Mouse (Mus musculus): ENCODE results near the gene Gm11027. TPM values are rescaled to one million over a fixed set of nuclear protein-coding genes. Genes with fewer than 3 reads are reported as not detected.

Gm11027 gene
- not detected for polyA plus RNA-seq (2014; fragmentation: Illumina TruSeq; extraction: RNeasy Lipid Tissue Mini Kit (QIAGEN cat#74804); ENCODE audit: low read depth, low replicate concordance)

GRCm38 (mm10) chr12:116275086-116275485 is at the start of gene Gm11027:
Gene Gm11027 (plus strand): TSS chr12:116275386.

GRCm38 (mm10) chr12:116262555-116263341 is 12.4 kb upstream of the Gm11027 start, which contains the start of gene Wdr60:
Gene Wdr60 (minus strand): TSS chr12:116263022.

GRCm38 (mm10) chr12:116280653-116281364 is 5.6 kb downstream of the Gm11027 start, which contains the start of gene Esyt2:
Gene Esyt2 (plus strand): TSS chr12:116281196.

Other genes starting within 250 kb of the Gm11027 start
- gene Zfp386, start 227.7 kb upstream of the Gm11027 start, polyA plus RNA-seq (2014; fragmentation: Illumina TruSeq; extraction: RNeasy Lipid Tissue Mini Kit (QIAGEN cat#74804); ENCODE audit: low read depth, low replicate concordance): 49.7 TPM
- gene Vipr2, start 197.7 kb upstream of the Gm11027 start, polyA plus RNA-seq (2014; fragmentation: Illumina TruSeq; extraction: RNeasy Lipid Tissue Mini Kit (QIAGEN cat#74804); ENCODE audit: low read depth, low replicate concordance): not detected
- gene Wdr60, start 12.4 kb upstream of the Gm11027 start, polyA plus RNA-seq (2014; fragmentation: Illumina TruSeq; extraction: RNeasy Lipid Tissue Mini Kit (QIAGEN cat#74804); ENCODE audit: low read depth, low replicate concordance): 3.7 TPM
- gene Esyt2, start 5.8 kb downstream of the Gm11027 start, polyA plus RNA-seq (2014; fragmentation: Illumina TruSeq; extraction: RNeasy Lipid Tissue Mini Kit (QIAGEN cat#74804); ENCODE audit: low read depth, low replicate concordance): 28.3 TPM
- gene Ncapg2, start 130.0 kb downstream of the Gm11027 start, polyA plus RNA-seq (2014; fragmentation: Illumina TruSeq; extraction: RNeasy Lipid Tissue Mini Kit (QIAGEN cat#74804); ENCODE audit: low read depth, low replicate concordance): 2.0 TPM
- gene Ptprn2, start 210.3 kb downstream of the Gm11027 start, polyA plus RNA-seq (2014; fragmentation: Illumina TruSeq; extraction: RNeasy Lipid Tissue Mini Kit (QIAGEN cat#74804); ENCODE audit: low read depth, low replicate concordance): not detected